Mouse (Mus musculus): ENCODE measurements at regions not wholly inside any gene's neighbourhood (a gene's known extent, or its start where the extent isn't known, plus 50 kb on each side); places are given as distances from the start of the nearest gene placed in this dataset.

DNA sequence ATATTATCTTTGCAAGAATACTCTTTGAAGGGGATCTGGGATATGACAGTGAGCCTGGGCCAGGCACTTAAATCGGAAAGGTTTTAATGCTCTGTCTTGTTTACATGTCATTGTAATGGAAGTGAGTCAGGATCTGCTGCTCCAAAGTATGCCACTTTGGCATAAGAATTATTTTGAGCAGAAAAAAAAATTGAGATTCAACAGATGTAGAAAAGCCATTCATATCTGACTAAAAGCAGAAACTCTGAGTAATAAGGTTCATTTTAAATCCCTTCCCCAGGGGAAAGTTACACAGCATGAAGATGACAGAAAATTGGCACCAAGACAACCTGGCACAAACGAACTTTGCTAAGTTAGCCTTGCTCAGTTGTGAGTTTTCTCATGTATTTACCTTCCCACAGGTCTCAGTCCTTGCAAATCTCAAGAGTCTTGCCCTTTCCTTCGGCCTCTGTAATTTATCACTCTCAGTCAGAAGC is 107.5 kb upstream of the Smlr1 start:
- TF ChIP-seq CTCF (IDR thresholded peaks at IDR 0.05; ENCODE audit: low read depth, low read length), result no peak
- no peak for TF ChIP-seq POLR2A (IDR thresholded peaks at IDR 0.05; ENCODE audit: extremely low read depth, insufficient read depth, low read length)
